Mouse (Mus musculus): ENCODE results near the gene Usp2.
A peak's percentile ranks its signal among the peaks of the same experiment; 100 is the strongest.

Gene Usp2

GRCm38 (mm10) chr9:44046426-44046825 lies 20.4 kb upstream of the Usp2 start:
- no peak for DNase-seq (ENCODE audit: low spot score)

- no peak for DNase-seq (ENCODE audit: low spot score)
These were observed 19.8 kb upstream of the Usp2 start for GRCm38 (mm10) chr9:44047071-44047470.

- peak; percentile 91 for DNase-seq (ENCODE audit: low spot score)
These were observed 19.0 kb upstream of the Usp2 start for GRCm38 (mm10) chr9:44047571-44048490.

GRCm38 (mm10) chr9:44048541-44049380 lies 18.1 kb upstream of the Usp2 start:
- DNase-seq (ENCODE audit: low spot score): peak; percentile 100

GRCm38 (mm10) chr9:44049381-44050165 lies 17.2 kb upstream of the Usp2 start:
- DNase-seq (ENCODE audit: low spot score): no peak

GRCm38 (mm10) chr9:44052855-44053254 lies 14.0 kb upstream of the Usp2 start:
- DNase-seq (ENCODE audit: low spot score): no peak

GRCm38 (mm10) chr9:44053936-44054335 lies 12.9 kb upstream of the Usp2 start:
- DNase-seq (ENCODE audit: low spot score): no peak

GRCm38 (mm10) chr9:44058606-44059005 lies 8.2 kb upstream of the Usp2 start:
- no peak for DNase-seq (ENCODE audit: low spot score)

GRCm38 (mm10) chr9:44065177-44065576 lies 1.6 kb upstream of the Usp2 start:
- no peak for DNase-seq (ENCODE audit: low spot score)

GRCm38 (mm10) chr9:44067241-44067959 lies 579 bp downstream of the Usp2 start:
- DNase-seq (ENCODE audit: low spot score): no peak

- no peak for DNase-seq (ENCODE audit: low spot score)
These were observed 1.1 kb downstream of the Usp2 start for GRCm38 (mm10) chr9:44067960-44068330.

GRCm38 (mm10) chr9:44069252-44069651 lies 2.4 kb downstream of the Usp2 start:
- no peak for DNase-seq (ENCODE audit: low spot score)

- no peak for DNase-seq (ENCODE audit: low spot score)
These were observed 3.5 kb downstream of the Usp2 start for GRCm38 (mm10) chr9:44070113-44070843.

GRCm38 (mm10) chr9:44070844-44071231 lies 4.0 kb downstream of the Usp2 start:
- DNase-seq (ENCODE audit: low spot score): no peak

GRCm38 (mm10) chr9:44071914-44072598 lies 5.2 kb downstream of the Usp2 start:
- no peak for DNase-seq (ENCODE audit: low spot score)

GRCm38 (mm10) chr9:44072599-44072915 lies 5.7 kb downstream of the Usp2 start:
- DNase-seq (ENCODE audit: low spot score): no peak

GRCm38 (mm10) chr9:44073115-44073514 lies 6.3 kb downstream of the Usp2 start:
- no peak for DNase-seq (ENCODE audit: low spot score)

GRCm38 (mm10) chr9:44074395-44075275 lies 7.8 kb downstream of the Usp2 start:
- no peak for DNase-seq (ENCODE audit: low spot score)

GRCm38 (mm10) chr9:44075276-44075995 lies 8.6 kb downstream of the Usp2 start:
- no peak for DNase-seq (ENCODE audit: low spot score)

Data from left cerebral cortex, adult 11 months (tissue).